Mouse (Mus musculus): ENCODE results near the gene Ap1s1.

Gene Ap1s1

GRCm38 (mm10) chr5:137045402-137046323 lies at the start of gene Ap1s1:
Gene Ap1s1 (minus strand): TSS chr5:137046135.
- peak; percentile 34 for DNase-seq (ENCODE audit: extremely low read depth, low read depth, low spot score)

- DNase-seq (ENCODE audit: extremely low read depth, low read depth, low spot score): no peak
Measured at GRCm38 (mm10) chr5:137095135-137095534, 49.2 kb upstream of the Ap1s1 start.

- DNase-seq (ENCODE audit: extremely low read depth, low read depth, low spot score): no peak
Measured at GRCm38 (mm10) chr5:137093720-137094119, 47.8 kb upstream of the Ap1s1 start.

- DNase-seq (ENCODE audit: extremely low read depth, low read depth, low spot score): no peak
Measured at GRCm38 (mm10) chr5:137091560-137091959, 45.6 kb upstream of the Ap1s1 start.

- DNase-seq (ENCODE audit: extremely low read depth, low read depth, low spot score): no peak
Measured at GRCm38 (mm10) chr5:137090870-137091269, 44.9 kb upstream of the Ap1s1 start.

- no peak for DNase-seq (ENCODE audit: extremely low read depth, low read depth, low spot score)
Measured at GRCm38 (mm10) chr5:137087410-137087809, 41.5 kb upstream of the Ap1s1 start.

GRCm38 (mm10) chr5:137085731-137086130 lies 39.8 kb upstream of the Ap1s1 start:
- no peak for DNase-seq (ENCODE audit: extremely low read depth, low read depth, low spot score)

- DNase-seq (ENCODE audit: extremely low read depth, low read depth, low spot score): no peak
Measured at GRCm38 (mm10) chr5:137085021-137085420, 39.1 kb upstream of the Ap1s1 start.

GRCm38 (mm10) chr5:137083051-137083450 lies 37.1 kb upstream of the Ap1s1 start:
- no peak for DNase-seq (ENCODE audit: extremely low read depth, low read depth, low spot score)

GRCm38 (mm10) chr5:137079849-137080248 lies 33.9 kb upstream of the Ap1s1 start:
- DNase-seq (ENCODE audit: extremely low read depth, low read depth, low spot score): no peak

- no peak for DNase-seq (ENCODE audit: extremely low read depth, low read depth, low spot score)
Measured at GRCm38 (mm10) chr5:137078616-137079015, 32.7 kb upstream of the Ap1s1 start.

GRCm38 (mm10) chr5:137078041-137078440 lies 32.1 kb upstream of the Ap1s1 start:
- DNase-seq (ENCODE audit: extremely low read depth, low read depth, low spot score): no peak

- DNase-seq (ENCODE audit: extremely low read depth, low read depth, low spot score): no peak
Measured at GRCm38 (mm10) chr5:137077187-137077586, 31.3 kb upstream of the Ap1s1 start.

GRCm38 (mm10) chr5:137076191-137076930 lies 30.4 kb upstream of the Ap1s1 start:
- no peak for DNase-seq (ENCODE audit: extremely low read depth, low read depth, low spot score)

GRCm38 (mm10) chr5:137075726-137076125 lies 29.8 kb upstream of the Ap1s1 start:
- no peak for DNase-seq (ENCODE audit: extremely low read depth, low read depth, low spot score)

- no peak for DNase-seq (ENCODE audit: extremely low read depth, low read depth, low spot score)
Measured at GRCm38 (mm10) chr5:137074191-137074651, 28.3 kb upstream of the Ap1s1 start.

GRCm38 (mm10) chr5:137073141-137073540 lies 27.2 kb upstream of the Ap1s1 start:
- DNase-seq (ENCODE audit: extremely low read depth, low read depth, low spot score): no peak

- DNase-seq (ENCODE audit: extremely low read depth, low read depth, low spot score): peak; percentile 69
Measured at GRCm38 (mm10) chr5:137072079-137072960, 26.4 kb upstream of the Ap1s1 start, which contains the start of gene Serpine1. Gene Serpine1 (minus strand): TSS chr5:137072268.

- no peak for DNase-seq (ENCODE audit: extremely low read depth, low read depth, low spot score)
Measured at GRCm38 (mm10) chr5:137070881-137071605, 25.1 kb upstream of the Ap1s1 start.

- DNase-seq (ENCODE audit: extremely low read depth, low read depth, low spot score): no peak
Measured at GRCm38 (mm10) chr5:137068711-137069110, 22.8 kb upstream of the Ap1s1 start.
